Mouse (Mus musculus) bone marrow macrophage, adult 2 months (primary cell): ENCODE results near the gene Gm20662. TPM values are rescaled to one million over a fixed set of nuclear protein-coding genes. Genes with fewer than 3 reads are reported as not detected.

Experiments
- H3K27ac ChIP-seq: 2 replicates; pipeline ENCODE4 v1.5.1; 2012; ENCODE audit warnings: low read depth, low read length; ENCODE audit not compliant: insufficient read depth
- H3K4me1 ChIP-seq: 2 replicates; pipeline ENCODE4 v1.6.1; 2012; ENCODE audit warnings: low read length; ENCODE audit not compliant: control insufficient read depth, insufficient read depth
- H3K4me3 ChIP-seq: 2 replicates; pipeline ENCODE4 v1.5.1; 2012; ENCODE audit warnings: mild to moderate bottlenecking, low read length, moderate library complexity; ENCODE audit not compliant: insufficient read depth
- CTCF ChIP-seq: IDR thresholded peaks from 2 replicates; pipeline ENCODE4 v1.5.1; 2012; ENCODE audit warnings: low read depth, mild to moderate bottlenecking, low read length, moderate library complexity
- POLR2A ChIP-seq: IDR thresholded peaks from 2 replicates; pipeline ENCODE4 v1.6.1; 2012; ENCODE audit warnings: mild to moderate bottlenecking, low read depth, low read length, borderline replicate concordance
- polyA plus RNA-seq: library from polyadenylated mRNA; stranded (reverse); fragments of >200 nt; gene quantifications from 2 replicates; pipeline ENCODE4 v1.2.4, GENCODE M21; 2012; ENCODE audit not compliant: missing spikeins, insufficient read depth, insufficient read length

Gm20662 gene
- polyA plus RNA-seq, 1 experiment = not detected

- no peak overlapping the region for H3K4me3 ChIP-seq
- peaks cover 4% of the 10 kb centered on the region for H3K4me1 ChIP-seq
- TF ChIP-seq CTCF (no peak), POLR2A (no peak)
- no peak overlapping the region for H3K27ac ChIP-seq
These were observed 48.8 kb downstream of the Gm20662 start for GRCm38 (mm10) chr9:108044751-108045492.

GRCm38 (mm10) chr9:108046582-108046981 is 50.4 kb downstream of the Gm20662 start:
- TF ChIP-seq POLR2A (no peak), CTCF (no peak)
- peaks cover 8% of the 10 kb centered on the region for H3K4me1 ChIP-seq
- no peak overlapping the region for H3K27ac ChIP-seq
- H3K4me3 ChIP-seq = no peak overlapping the region

- H3K4me1 ChIP-seq = peaks cover 10% of the 10 kb centered on the region
- TF ChIP-seq POLR2A (no peak), CTCF (no peak)
- H3K27ac ChIP-seq = no peak overlapping the region; the same call in 1 of the 2 replicates
- H3K4me3 ChIP-seq = peak overlapping the region; percentile 59
These were observed 51.7 kb downstream of the Gm20662 start for GRCm38 (mm10) chr9:108047601-108048565.

- TF ChIP-seq POLR2A = no peak
- no peak for TF ChIP-seq CTCF
- Histone ChIP-seq H3K4me1 (peaks cover 14% of the 10 kb centered on the region), H3K27ac (peak overlapping the region; percentile 35), H3K4me3 (peak overlapping the region; percentile 59)
These were observed 52.4 kb downstream of the Gm20662 start for GRCm38 (mm10) chr9:108048566-108048955.

GRCm38 (mm10) chr9:108049016-108049455 is 52.9 kb downstream of the Gm20662 start, which contains the start of gene Gmppb:
TSS of gene Gmppb (plus strand) at chr9:108049242.
- Histone ChIP-seq H3K27ac (peak within 1 kb of the TSS; percentile 35), H3K4me3 (peak within 1 kb of the TSS; percentile 69), H3K4me1 (peaks cover 14% of the 10 kb centered on the region)
- TF ChIP-seq CTCF (no peak), POLR2A (no peak)

GRCm38 (mm10) chr9:108049561-108050251 is 53.6 kb downstream of the Gm20662 start:
- Histone ChIP-seq H3K4me1 (peaks cover 17% of the 10 kb centered on the region), H3K4me3 (peak overlapping the region; percentile 69), H3K27ac (no peak overlapping the region)
- no peak for TF ChIP-seq CTCF
- no peak for TF ChIP-seq POLR2A

GRCm38 (mm10) chr9:108051184-108051930 is 55.2 kb downstream of the Gm20662 start:
- TF ChIP-seq POLR2A = no peak
- no peak for TF ChIP-seq CTCF
- Histone ChIP-seq H3K27ac (no peak overlapping the region), H3K4me1 (peaks cover 30% of the 10 kb centered on the region), H3K4me3 (no peak overlapping the region)

- peaks cover 30% of the 10 kb centered on the region for H3K4me1 ChIP-seq
- H3K27ac ChIP-seq = no peak overlapping the region
- no peak for TF ChIP-seq POLR2A
- no peak for TF ChIP-seq CTCF
- no peak overlapping the region for H3K4me3 ChIP-seq
These were observed 55.7 kb downstream of the Gm20662 start for GRCm38 (mm10) chr9:108051931-108052220.

GRCm38 (mm10) chr9:108052411-108052810 is 56.3 kb downstream of the Gm20662 start:
- Histone ChIP-seq H3K4me3 (no peak overlapping the region), H3K4me1 (peaks cover 30% of the 10 kb centered on the region), H3K27ac (no peak overlapping the region)
- TF ChIP-seq POLR2A = no peak
- no peak for TF ChIP-seq CTCF
